Mouse (Mus musculus): ENCODE results near the gene Dhx40. TPM values are rescaled to one million over a fixed set of nuclear protein-coding genes. Genes with fewer than 3 reads are reported as not detected.
"Not testable (repeated sequence)": the region's sequence is repeated elsewhere in the genome, so short reads cannot be mapped to it uniquely, and the experiment has no call there.

Dhx40 gene
- polyA plus RNA-seq, 1 experiment from 2014 or later = 39.7 TPM

DNA sequence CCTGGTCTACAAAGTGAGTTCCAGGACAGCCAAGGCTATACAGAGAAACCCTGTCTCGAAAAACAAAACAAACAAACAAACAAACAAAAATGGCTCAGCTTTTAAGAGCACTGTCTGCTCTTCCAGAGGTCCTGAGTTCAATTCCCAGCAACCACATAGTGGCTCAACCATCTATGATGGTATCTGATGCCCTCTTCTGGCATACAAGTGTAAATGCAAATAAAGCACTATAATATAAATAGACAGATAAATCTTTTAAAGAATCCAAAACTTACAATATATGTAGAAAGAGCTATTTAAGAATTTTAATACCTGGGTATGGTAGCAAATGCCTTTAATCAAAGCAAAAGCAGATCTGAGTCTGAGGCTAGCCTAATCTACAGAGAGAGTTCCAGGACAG, 69.2 kb downstream of the Dhx40 start:
- H3K36me3 ChIP-seq (replicated peaks) = peaks cover 30% of the 10 kb centered on the region
- DNase-seq (ENCODE audit: extremely low spot score, low spot score); H3K27me3 ChIP-seq (ENCODE audit: poor library complexity, severe bottlenecking); H3K4me1 ChIP-seq; H3K27ac ChIP-seq; H3K4me3 ChIP-seq; H3K9me3 ChIP-seq: not testable (repeated sequence)
- WGBS = 96% methylated on average over 1 of the region's 1 CpGs

DNA sequence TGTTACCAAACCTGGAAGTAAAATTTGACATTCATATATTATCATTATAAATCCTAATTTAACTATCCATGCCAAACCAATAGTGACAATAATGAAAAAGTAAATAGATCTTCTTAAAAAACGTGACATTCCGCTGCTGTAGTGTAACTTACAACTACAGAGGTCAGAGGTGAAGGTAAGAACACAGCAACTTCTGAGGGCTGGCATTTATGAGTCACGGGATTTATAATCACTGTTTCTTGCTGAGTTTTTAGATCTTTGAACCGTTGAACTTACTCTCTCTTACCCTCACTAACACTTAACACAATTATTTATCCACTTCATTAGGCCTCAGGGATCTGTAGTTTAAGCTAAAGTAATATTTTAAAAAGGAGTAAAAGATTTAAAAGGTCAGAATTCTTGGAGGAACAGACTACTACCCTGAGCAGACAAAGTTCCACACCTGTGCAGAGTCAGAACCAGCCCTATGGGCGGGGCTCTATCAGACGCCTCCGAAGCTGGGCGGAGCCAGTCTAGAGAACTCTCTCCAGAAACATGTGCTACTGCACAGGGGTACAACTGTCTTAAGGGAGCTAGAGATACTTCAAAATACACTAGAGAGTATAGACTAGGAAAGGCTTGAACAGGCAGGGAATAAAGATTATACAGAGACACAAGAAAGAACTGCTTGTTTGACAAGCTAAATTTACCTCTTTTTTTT, 70.1 kb downstream of the Dhx40 start:
- H3K9me3 ChIP-seq = no peaks in the 10 kb centered on the region
- DNase-seq (ENCODE audit: extremely low spot score, low spot score) = no peak
- H3K36me3 ChIP-seq (replicated peaks) = peaks cover 33% of the 10 kb centered on the region
- H3K4me1 ChIP-seq = no peaks in the 10 kb centered on the region
- H3K27ac ChIP-seq = no peak overlapping the region
- WGBS = 92% methylated on average over 8 of the region's 8 CpGs
- H3K27me3 ChIP-seq (ENCODE audit: poor library complexity, severe bottlenecking) = no peaks in the 10 kb centered on the region
- no peak overlapping the region for H3K4me3 ChIP-seq

DNA sequence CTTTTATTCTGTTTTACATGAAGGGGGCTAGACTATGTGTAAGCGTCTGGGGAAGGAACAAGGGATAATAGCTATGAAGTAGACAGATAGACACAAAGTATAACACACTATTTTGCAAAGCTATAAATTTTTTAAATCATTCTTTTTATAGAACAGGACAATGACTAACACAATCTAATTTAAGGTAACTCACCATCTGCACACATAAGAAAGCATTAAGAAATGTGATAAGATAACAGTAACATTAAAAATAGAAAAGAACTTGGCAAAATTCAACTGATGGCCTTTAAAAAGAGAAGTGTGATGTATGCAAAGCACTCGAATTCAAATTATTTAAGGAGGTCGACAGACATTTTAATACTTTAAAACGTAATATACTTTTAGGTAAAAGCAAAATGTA, 72.6 kb downstream of the Dhx40 start:
- no peaks in the 10 kb centered on the region for H3K4me1 ChIP-seq
- WGBS = 94% methylated on average over 4 of the region's 4 CpGs
- H3K36me3 ChIP-seq (replicated peaks) = peaks cover 50% of the 10 kb centered on the region
- no peak for DNase-seq (ENCODE audit: extremely low spot score, low spot score)
- H3K4me3 ChIP-seq = no peak overlapping the region
- H3K27ac ChIP-seq = no peak overlapping the region
- H3K27me3 ChIP-seq (ENCODE audit: poor library complexity, severe bottlenecking) = no peaks in the 10 kb centered on the region
- H3K9me3 ChIP-seq = no peaks in the 10 kb centered on the region

DNA sequence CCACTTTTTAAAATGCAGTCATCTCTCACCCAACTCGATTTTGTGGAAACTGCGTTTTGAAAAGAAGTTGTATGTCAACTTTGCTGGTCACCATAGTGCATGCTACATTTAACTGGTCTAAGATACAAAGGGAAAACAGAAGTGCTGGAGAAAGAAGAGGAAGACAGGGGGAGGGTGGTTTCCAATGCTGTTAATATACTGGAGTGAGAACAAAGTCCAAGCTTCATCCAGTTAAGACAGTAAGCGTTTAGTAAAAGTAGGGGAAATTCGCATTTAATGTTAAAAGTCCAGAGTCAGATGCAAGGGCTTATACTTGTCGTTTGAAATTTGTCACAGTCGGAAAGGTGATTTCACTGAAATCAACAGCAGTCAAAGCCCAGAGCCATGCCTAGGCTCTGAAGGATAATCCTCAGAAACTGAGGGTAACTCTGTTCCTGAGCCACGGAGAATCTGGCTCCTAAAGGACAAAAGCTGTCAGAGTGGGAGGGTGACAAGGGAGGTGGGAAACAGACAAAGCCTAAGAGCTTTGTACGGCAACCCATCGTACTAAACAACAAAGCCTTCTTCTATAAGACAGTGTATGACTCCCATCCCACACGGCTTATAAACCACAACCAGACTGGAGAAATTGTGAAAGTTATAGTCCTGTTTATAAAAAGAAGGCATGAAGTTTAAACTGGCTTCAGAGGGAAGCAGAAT, 73.2 kb downstream of the Dhx40 start:
- H3K4me3 ChIP-seq = no peak overlapping the region
- H3K27me3 ChIP-seq (ENCODE audit: poor library complexity, severe bottlenecking) = no peaks in the 10 kb centered on the region
- no peaks in the 10 kb centered on the region for H3K9me3 ChIP-seq
- no peak overlapping the region for H3K27ac ChIP-seq
- DNase-seq (ENCODE audit: extremely low spot score, low spot score) = no peak
- WGBS = 84% methylated on average over 10 of the region's 10 CpGs
- H3K36me3 ChIP-seq (replicated peaks) = peaks cover 54% of the 10 kb centered on the region
- H3K4me1 ChIP-seq = no peaks in the 10 kb centered on the region

DNA sequence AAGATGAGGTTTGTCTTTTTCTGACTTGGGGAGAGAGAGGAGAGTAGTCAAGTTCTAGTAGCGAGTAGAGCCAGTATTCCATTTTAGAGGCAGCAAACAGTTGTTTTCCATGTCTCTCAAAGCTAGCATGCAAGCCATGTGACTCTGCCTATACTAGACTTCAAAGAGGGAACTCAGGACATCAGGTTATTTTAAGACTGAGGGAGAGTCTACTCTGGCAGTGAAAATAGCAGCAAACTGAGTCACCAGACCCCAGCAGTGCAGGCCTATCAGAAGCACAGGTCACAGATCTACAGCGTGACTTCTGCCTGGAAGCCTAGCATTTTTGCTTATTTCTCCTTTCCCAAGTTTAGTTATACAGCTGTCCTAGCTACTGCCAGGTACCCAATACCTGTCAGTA, 76.1 kb downstream of the Dhx40 start:
- 86% methylated on average over 2 of the region's 2 CpGs for WGBS
- no peaks in the 10 kb centered on the region for H3K4me1 ChIP-seq
- H3K9me3 ChIP-seq = no peaks in the 10 kb centered on the region
- peaks cover 82% of the 10 kb centered on the region for H3K36me3 ChIP-seq (replicated peaks)
- no peak overlapping the region for H3K27ac ChIP-seq
- H3K27me3 ChIP-seq (ENCODE audit: poor library complexity, severe bottlenecking) = no peaks in the 10 kb centered on the region
- H3K4me3 ChIP-seq = no peak overlapping the region
- DNase-seq (ENCODE audit: extremely low spot score, low spot score) = no peak

DNA sequence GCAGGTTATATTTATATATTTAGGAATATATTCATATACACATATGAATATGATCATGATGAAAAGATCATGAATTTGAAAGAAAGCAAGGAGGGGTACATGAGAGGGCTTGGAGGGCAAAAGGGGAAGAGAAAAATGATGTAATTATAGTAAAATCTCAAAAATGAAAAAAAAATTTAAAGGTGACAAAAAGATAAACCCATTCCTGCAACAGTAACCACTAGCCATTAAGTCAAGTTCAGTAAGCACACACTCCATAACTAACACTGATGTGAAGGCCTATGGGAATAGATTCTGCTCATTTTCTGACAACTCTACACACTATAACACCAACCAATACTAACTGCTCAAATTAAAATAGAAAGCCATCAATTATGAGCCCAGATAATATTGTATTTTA, 81.9 kb downstream of the Dhx40 start:
- Histone ChIP-seq H3K27ac (no peak overlapping the region), H3K9me3 (no peaks in the 10 kb centered on the region), H3K27me3 (ENCODE audit: poor library complexity, severe bottlenecking) (no peaks in the 10 kb centered on the region), H3K4me1 (no peaks in the 10 kb centered on the region), H3K4me3 (no peak overlapping the region), H3K36me3 (replicated peaks) (peaks cover 93% of the 10 kb centered on the region)
- no peak for DNase-seq (ENCODE audit: extremely low spot score, low spot score)

DNA sequence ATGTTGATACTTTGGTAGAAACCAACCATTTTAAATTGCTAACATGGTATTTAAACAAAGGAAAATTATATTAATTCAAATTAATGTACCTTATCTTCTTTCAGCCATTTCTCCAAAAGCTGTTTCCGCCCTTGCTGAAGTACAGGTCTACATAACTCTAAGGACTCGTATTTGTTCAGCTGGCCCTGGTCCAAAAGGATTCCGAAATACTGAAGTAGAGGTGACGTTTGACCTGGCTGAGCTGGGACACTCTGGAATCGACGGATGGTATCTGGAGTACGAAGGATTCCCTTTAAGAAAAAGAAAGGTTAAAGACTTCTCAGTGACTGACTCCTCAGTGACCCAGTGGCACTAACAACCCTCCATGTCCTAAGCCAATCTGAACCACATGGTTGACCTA, 82.6 kb downstream of the Dhx40 start:
- H3K27ac ChIP-seq = no peak overlapping the region
- H3K36me3 ChIP-seq (replicated peaks) = peaks cover 93% of the 10 kb centered on the region
- DNase-seq (ENCODE audit: extremely low spot score, low spot score) = no peak
- H3K27me3 ChIP-seq (ENCODE audit: poor library complexity, severe bottlenecking) = no peaks in the 10 kb centered on the region
- no peaks in the 10 kb centered on the region for H3K9me3 ChIP-seq
- H3K4me3 ChIP-seq = no peak overlapping the region
- no peaks in the 10 kb centered on the region for H3K4me1 ChIP-seq
- WGBS = 94% methylated on average over 7 of the region's 7 CpGs

DNA sequence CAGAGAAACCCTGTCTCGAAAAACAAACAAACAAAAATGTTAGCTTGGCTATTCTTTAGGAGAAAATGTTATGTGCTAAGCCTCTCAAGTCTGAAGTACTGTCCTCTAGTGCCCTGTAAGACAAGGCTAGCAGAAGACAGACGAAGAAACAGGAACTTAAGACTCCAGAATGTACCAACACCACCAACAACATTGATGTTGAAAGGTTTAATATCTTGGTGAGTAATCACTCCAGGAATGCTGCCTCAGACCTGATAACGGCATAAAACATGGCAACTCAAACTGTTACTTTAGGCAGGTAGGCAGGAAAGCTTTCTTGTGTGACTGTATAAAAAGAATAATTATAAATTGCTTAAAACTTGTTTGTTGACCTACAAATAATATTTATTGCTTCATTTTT, 83.5 kb downstream of the Dhx40 start:
- Histone ChIP-seq H3K27me3 (ENCODE audit: poor library complexity, severe bottlenecking) (no peaks in the 10 kb centered on the region), H3K36me3 (replicated peaks) (peaks cover 94% of the 10 kb centered on the region), H3K4me1 (no peaks in the 10 kb centered on the region), H3K4me3 (no peak overlapping the region), H3K27ac (no peak overlapping the region), H3K9me3 (no peaks in the 10 kb centered on the region)
- DNase-seq (ENCODE audit: extremely low spot score, low spot score) = no peak
- WGBS = 95% methylated on average over 3 of the region's 3 CpGs

DNA sequence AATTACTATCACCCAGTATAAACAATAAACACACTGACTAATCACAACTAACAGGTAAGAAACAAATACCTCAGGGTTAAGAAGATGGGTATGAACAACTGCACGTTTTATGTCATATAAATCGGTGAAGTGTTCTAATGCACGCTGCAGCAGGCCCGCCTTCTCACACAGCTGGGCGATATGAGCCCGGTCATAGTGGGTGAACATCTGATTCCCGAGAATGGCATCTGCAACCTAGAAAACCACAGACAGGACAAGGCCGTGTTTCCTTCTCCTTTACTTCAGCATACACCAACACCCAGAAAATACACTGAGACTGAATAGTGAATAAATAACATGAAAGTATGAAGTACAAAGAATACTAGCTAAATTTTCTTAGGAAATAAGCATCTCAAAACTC, 88.2 kb downstream of the Dhx40 start:
- H3K27me3 ChIP-seq (ENCODE audit: poor library complexity, severe bottlenecking) = no peaks in the 10 kb centered on the region
- peaks cover 90% of the 10 kb centered on the region for H3K36me3 ChIP-seq (replicated peaks)
- 95% methylated on average over 8 of the region's 8 CpGs for WGBS

More for the DNA sequence above, 88.2 kb downstream of the Dhx40 start:
- Histone ChIP-seq H3K4me1 (no peaks in the 10 kb centered on the region), H3K9me3 (no peaks in the 10 kb centered on the region), H3K4me3 (no peak overlapping the region), H3K27ac (no peak overlapping the region)
- no peak for DNase-seq (ENCODE audit: extremely low spot score, low spot score)

Other genes starting within 250 kb of the Dhx40 start
- gene Vmp1, start 123.9 kb downstream of the Dhx40 start, polyA plus RNA-seq (2016; fragmentation: Nextera tagmentation; extraction: Ambion mirVana) = 93.0 and 97.4 TPM in 2 replicates
- 45.0 and 48.9 TPM in 2 replicates for gene Ptrh2, start 123.8 kb downstream of the Dhx40 start, polyA plus RNA-seq (2016; fragmentation: Nextera tagmentation; extraction: Ambion mirVana)
- gene Cltc, start 50.2 kb downstream of the Dhx40 start, polyA plus RNA-seq (2016; fragmentation: Nextera tagmentation; extraction: Ambion mirVana) = 137 and 141 TPM in 2 replicates
- 2.9 and 3.2 TPM in 2 replicates for gene Ypel2, start 186.0 kb upstream of the Dhx40 start, polyA plus RNA-seq (2016; fragmentation: Nextera tagmentation; extraction: Ambion mirVana)

Measured in forebrain, embryonic 10.5 days (tissue).